Mouse (Mus musculus): ENCODE data around the gene Osbpl10.

Osbpl10 gene

DNA sequence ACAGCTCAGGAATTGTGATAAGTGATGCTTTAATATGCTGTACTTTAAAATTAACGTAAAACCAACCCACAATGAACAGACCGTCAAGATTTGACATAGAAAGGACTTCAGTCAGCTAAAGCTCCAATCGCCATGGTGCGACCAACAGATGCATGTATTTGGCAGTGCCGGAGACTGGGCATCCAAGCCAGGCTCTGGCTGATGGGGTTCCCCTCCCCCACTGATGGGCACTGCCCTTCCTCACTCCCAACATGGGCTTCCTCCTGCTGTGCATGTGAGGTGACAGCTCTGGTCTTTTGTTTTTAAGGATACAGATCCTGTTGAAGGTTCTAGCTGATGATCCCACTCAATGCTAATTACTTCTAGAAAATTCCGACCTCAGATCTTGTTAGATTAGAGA lies 193.7 kb downstream of the Osbpl10 start:
- DNase-seq, result no peak

DNA sequence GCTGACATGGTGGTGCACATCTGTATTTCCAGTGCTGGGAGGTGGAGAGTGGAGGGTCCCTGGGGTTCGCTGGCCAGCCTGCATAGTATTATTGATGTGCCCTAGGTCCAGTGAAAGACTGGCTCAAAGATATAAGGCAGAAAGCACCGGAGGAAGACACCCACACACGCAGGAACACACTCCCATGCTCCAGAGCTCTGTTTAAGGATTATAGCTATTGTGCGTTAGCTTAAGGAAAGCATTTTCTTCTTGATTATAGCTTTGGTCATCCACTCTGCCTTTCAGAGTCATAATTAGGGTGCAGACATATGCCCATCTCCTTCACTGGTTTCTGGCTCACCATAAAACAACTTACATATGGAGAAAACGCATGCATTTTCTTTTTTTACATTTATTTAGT lies 200.8 kb downstream of the Osbpl10 start:
- no peak for DNase-seq

DNA sequence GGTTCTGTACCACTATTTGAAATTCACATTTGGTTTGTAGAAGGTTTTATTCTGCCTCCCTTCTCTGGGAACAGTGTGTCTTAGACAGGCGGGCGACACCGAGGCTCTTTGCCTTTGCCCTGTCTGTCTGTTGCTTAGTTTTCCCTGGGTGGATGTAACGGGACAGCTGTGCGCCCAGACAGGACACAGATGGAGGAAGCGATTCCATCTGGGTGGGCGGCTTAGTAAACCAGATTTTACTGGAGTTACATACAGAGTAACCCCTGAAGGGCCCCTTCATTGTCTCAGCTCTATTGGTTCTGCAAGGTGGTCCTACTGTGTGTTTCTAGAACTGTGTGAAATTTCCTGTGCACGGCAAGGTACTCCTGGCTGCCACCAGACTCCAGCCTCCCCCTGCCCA lies 201.6 kb downstream of the Osbpl10 start:
- no peak for DNase-seq

DNA sequence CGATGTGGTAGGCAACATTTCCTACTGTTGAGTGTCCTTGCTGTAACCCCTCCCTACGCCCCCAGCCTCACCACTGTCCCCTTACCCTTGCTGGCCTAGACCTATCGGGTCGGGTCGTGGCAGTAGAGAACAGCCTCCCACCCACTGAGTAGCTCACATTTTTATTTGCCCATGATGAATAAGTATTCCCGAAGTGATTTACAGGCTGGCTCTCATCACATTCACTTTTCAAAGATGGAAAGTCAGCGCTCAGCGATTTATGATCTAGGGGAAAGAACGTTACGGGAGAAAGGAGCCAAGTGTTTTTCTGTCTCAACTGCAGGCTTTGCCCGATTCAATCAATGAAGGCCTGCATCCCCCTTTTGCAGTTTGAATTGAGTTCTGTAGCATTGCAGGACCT lies 208.0 kb downstream of the Osbpl10 start:
- DNase-seq, result no peak

DNA sequence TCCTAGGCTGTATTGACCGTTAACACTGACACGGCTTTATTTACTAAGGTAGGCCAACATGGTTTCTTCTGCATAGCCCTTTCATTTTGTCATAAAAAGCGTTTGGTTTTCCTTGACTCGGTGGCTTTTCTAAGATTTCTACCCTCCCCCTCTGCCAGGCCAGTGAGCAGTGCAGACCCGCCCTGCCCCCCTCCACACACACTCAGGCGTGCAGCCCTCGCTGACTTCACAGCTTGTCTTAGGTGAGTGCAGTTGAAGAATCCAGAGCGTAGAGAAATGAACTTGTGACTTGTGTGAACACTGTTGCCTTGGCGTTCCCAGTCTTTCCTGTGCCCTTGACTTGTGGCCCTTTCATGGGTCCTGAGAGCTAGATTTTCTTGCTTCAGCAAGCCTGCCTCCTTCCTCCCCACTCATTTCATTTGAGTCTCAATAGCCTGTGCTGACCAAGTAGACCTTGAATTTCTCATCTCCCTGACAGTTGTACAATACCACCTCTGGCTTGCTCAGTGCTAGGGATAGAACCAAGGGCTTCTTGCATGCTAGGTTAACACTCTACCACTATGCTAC lies 212.1 kb downstream of the Osbpl10 start:
- no peak for DNase-seq

DNA sequence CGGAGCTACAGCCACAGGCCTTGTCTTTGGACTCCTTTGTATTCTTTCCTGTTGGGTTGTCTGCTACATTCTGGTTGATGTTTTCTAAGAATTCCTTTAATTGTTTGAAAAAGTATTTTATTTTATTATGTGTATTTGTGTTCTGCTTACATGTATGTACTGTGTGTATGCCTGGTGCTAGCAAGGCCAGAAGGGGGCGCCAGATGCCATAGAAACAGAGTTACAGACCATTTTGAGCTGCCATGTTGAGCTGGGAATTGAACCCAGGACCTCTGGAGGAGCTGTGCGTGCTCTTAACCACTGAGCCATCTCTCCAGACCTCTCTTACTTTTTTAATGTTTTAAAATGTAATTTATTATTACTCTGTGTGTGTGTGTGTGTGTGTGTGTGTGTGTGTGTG lies 214.5 kb downstream of the Osbpl10 start:
- no peak for DNase-seq

DNA sequence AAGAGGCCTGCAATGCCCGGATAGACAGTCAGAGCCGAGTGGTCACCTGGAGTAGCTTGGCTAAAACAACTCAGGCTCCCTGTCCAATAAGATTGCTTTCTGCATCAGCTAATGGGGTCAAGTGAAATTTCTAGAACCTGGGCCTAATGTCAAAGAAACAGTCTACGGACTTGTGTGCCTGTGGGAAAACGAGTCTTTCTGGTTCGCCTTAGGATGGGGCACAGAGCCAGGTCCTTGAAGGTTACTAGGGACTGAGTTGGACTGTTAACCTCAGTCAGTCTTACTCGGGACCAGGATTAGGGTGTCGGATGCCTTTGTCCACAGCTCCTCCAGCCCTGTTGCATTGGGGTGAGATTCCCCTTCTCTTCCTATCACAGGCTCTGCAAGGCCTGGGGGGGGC lies 218.7 kb downstream of the Osbpl10 start:
- DNase-seq, result peak; percentile 74 to 86

DNA sequence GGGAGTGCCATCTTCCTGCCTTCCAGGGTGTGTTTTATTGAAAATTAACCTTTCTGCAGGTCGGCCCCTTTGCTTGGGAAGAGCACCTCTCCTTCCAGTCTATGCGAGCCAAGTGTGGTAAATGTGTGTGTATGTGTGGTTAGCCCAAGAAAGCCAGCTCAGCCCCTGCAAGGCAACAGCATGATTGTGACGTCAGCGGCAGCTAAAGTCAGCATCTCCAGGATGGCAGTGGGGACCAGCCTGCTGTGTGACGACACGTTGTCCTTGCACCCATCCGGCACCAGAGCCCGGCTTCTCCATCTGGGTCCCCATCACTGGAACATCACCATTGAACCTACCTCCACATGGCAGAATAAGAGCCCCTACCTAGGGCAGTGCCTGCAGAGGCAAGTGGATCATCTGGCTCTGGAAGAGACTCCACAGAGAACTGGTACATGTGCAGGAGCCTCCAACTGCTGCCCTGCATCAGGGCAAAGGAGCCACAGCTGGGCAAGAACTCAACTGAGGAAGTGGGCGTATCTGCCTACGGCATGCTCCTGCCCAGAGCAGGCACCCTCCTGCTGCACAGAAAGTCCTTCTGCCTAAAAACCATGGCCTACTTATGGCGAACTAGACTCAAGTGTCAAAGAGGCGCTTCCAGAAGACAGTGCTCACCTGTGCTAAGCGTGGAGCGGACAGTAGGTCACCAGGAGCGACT lies 221.9 kb downstream of the Osbpl10 start:
- no peak for DNase-seq

DNA sequence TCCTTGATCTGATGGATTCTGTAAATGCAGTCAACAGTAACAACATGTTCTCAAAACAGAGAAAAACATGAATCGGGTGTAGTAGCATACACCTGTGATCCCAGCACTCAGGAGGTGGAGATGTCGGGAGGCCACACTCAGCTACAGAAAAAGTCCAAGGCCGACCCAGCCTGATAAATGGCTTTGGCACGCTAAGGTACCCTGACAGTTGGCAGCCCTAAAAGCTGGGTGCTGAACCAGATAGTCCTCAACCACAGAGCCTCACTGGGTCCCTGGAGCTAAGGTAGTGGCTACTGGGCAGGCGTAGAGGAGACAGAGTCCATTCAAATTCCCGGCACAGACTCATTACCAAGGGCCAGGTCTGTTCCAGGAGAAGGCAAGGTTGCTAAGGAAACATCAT lies 222.9 kb downstream of the Osbpl10 start:
- DNase-seq, result no peak

DNA sequence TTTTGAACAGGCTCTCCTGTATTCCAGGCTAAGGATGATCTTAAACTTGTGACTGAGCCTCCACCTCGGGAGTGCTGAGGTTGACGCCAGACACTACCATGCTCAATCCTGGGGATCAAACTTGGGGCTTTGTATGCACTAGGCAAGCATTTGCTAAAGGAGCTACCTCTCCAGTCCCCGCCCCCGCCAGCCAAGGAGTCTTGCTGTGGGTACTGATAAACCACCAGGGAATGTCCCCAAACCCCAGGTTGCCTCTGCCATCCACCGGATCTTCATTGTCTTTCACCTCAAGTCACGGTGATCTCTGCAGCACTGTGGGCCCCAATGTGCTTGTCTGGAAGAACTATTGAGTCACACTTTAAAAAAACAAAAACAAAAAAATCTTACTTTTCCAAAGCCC lies 224.8 kb downstream of the Osbpl10 start:
- no peak for DNase-seq

DNA sequence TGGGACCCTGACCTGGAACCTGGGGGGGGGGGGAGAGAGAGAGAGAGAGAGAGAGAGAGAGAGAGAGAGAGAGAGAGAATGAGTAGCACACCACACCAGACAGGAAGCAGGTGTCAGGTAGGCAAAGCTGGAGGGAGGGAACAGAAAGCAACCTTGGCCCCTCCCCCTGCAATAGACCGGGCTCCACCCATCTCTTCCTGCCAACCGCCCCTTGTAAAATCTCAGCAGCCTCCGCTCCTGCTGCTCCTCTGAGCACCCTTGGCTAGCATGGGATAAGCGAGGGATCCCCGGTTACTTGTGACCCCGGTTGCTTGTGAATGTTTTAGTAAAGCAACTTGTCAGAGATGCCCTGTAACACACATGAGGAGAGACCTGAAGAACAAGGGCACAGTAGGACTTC lies 227.1 kb downstream of the Osbpl10 start:
- peak; percentile 63 to 74 for DNase-seq

DNA sequence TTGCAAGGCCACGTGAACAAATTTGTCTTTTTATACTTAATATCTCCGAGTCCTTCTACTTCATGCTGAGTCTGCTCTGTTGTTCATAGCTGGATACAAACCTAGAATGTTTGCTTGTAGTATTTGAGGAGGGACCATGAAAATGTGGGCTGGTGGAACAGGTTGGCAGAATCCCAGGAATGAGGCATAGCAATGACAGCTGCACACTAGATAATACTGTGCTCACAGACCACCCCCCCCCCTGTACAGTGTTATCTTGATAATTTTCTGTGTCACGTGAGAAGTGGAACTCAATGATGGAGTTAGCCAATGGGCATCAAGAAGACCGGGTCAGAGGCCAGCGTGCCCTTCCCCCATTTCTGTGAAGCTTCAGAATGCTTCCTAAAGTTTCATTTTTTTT lies 227.8 kb downstream of the Osbpl10 start:
- DNase-seq, result no peak

DNA sequence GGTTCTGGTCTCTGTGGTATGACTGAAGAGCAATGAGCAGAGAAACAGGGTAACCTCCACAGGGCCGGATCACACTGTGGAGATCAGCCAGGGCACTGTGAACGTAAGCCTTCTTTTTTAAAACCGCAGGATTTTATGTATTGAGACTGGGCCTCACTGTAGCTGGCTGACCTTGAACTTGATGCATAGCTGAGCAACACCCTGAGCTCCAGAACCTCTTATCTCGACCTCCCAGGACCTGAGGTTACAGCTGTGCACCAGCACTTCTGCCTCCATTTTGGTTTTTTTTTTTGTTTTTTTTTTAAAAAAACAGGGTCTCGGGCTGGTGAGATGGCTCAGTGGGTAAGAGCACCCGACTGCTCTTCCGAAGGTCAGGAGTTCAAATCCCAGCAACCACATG lies 231.4 kb downstream of the Osbpl10 start:
- DNase-seq, result no peak

DNA sequence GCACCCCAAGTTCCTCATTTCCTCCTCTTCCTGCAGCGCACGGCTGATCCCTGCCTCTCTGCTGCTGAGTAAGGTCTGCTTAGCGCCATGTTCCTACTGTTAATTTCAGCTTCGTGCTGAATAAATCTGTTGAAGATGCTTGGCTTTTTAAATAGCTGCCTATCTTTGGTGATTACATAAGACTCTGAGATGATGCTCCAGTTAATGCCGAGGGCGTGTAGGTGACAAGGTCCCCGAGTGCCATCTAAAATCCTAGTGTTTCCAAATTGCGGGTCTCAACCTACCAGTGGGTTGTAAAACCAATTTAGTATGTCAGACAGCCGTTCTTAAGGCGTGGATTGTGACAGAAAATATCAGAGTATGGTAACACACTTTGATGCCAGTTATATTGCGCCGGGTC lies 232.2 kb downstream of the Osbpl10 start:
- no peak for DNase-seq

DNA sequence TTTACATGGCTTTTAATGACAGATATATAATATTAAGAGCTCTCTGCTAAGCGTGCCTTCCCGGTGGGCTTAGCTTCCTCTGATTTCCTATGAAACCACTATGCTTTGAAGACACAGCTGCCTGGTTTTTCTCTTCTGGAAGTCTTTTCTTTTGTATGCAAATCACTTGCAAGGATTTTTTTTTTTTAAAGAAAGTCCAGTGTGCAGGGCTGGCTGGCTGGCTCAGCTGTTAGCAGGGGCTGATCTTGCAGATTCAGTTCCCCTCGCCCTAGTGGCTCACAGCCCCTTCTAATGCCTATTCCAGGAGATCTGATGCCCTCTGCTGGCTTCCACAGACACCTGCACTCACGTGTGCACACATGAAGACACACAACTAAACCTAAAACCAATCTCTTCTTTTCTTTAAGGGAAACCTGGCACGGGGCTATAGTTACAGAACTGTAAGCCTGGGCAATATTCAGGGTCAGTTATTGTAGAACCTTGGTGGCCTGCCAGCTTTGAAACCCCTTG lies 235.4 kb downstream of the Osbpl10 start:
- no peak for DNase-seq

DNA sequence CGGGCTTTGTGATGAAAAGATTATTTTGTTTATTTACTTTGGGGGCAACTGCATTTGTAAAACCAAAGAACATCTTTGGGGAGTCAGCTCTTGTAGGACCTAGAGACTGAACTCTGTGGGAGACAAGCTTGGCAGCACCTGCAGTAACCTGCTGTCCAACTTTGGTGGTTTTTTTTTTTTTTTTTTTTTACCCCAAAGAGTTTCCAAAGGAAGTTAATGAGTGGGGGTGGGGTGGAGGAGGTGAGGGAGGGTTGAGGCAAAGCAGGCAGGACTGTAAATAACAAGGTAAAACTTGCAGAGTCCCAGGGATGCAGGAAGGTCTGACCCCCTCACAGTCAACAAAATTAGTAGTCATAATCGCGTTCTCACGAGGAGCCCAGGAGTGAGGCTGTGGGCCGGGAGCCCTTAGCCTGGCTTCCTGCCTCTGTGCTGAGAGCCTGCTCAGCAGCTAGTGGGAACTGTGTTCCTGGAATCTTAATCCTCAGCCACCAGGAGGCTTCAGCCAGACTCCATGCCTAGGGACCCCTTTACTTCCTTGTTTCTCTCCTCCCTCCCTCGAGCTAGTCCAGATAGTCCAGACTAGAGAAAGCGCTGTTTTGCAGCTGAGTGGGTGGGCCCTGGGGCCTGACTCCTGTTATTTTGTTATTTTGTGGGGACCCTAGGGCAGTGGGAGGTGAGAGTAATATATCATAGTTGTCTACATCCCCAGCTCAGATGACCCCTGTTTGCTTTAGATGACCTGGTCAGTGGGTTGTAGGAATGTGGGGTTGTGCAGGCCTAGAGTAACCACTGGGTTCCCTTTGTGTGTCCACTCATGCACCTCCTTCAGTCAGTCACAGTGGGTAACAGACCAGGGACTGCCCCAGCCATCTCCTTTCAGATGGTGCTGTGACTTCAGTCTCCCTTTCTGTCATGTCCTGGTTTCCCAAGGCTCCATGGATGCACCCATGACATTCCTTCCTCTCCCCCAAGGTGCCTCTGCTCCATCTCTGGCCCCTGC lies 236.5 kb downstream of the Osbpl10 start:
- no peak for DNase-seq

DNA sequence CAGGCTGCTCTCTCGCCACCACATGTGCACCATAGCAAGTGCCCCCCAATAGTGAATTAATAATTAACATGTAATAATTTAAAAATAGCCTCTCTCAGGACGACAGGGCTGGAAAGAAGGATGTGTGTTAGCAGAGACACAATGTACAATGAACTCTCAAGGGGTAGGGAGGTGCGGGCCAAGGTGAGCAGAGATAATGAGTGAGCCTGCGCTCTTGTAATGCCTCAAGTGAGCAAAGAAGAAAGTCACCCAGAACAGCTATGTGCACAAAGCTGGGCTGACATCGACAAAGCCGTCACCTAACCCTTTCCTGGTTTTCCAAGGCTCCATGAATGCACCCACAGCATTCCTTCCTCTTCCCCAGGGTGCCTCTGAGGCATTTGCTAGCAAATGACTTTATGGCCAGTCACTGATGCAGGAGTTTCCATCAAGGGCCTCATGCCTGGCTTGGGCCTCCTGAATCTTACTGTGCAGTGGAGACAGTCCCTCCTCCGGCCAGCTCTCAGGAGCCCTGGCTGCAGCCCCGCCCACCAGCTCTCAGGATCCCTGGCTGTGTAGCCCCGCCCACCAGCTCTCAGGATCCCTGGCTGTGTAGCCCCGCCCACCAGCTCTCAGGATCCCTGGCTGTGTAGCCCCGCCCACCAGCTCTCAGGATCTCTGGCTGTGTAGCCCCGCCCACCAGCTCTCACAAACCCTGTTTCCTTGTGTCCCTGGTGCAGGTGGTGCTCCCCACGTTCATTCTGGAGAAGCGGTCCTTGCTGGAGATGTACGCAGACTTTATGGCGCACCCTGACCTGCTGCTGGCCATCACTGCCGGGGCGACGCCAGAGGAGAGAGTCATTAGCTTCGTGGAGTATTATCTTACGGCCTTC lies 237.7 kb downstream of the Osbpl10 start:
- peak; percentile 56 to 67 for DNase-seq

DNA sequence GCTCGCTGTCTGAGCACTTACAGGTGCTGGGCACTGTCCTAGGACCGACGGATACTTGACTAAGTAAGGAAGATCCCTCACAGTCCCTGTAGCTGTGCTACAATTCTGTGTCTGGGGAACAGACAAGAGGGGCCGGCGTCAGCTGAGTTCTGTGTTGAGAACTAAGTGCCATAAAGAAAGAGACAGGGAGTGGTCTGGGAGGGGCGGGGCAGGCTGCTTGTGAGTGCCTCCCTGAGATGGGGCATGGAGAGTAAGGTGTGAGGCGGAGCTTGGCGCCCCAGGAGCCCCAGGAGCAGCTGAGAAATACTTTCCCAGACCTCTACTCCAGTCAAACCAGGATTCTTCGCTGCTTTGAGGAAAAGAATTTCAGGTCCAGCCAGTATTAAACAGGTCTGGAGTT lies 239.6 kb downstream of the Osbpl10 start:
- DNase-seq, result peak; percentile 27 to 33

DNA sequence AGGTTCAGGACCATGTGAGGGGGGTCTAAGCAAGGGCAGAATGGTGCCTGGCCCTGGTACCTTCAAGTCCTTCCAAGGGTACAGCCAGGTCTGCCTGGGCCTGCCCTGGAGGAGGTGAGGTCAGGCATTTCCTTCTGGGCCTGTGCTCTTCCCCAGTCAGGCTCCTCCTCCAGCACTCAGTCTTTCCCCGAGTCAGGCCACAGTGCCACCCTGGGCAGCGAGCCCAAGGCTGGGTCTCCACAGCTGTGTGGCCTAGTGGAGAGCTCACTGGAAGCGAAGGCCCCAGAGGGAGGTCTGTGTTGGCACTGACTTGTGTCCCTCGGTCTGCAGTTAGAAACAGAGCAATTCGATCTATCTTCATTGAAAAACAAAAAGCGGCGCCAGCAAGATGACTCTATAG lies 242.1 kb downstream of the Osbpl10 start:
- DNase-seq, result no peak

DNA sequence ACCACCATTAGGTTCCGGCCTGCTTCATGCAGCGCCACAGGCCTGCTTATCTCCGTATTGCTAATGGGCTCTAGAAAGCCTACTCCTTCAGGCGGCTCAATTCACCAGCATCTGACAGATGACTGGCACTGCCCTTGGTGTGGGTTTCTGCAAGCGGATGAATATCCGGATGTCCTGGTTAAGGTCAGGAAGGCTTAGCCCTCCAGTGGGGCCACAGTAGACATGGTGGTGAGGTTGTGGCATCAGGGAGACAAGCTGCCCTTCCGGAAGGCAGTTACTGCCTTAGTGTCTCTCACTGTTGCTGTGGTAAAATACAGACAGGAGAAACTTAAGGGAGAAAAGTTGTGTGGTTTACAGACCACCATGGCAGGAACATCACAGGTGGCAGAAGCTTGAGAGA lies 242.9 kb downstream of the Osbpl10 start:
- no peak for DNase-seq

DNA sequence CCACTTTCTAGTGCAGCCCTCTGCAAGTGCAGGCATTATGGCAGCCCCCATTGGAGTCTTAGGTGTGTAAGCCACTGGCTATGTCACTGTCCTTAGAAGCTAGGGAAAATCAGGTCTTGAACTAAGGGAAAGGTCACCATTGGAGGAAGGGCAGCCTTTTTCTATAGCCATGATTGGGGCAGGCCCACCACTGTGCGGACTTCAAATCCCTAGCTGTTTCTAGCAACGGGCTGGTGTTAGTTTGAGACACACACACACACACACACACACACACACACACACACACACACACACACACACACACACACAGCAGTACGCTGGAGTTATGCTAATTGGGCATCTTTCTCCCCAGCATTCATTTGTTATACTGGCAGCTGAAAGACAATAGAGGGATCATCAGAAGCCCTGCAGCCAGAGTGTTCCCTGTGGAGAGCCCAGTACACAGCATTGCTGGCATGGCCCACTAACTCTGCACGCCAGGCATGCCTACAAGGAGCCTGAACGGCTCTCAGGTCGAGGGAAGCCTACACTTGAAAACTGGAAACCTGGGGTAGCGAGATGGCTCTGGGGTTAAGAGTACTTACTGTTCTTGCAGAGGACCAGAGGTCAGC lies 246.5 kb downstream of the Osbpl10 start:
- no peak for DNase-seq

DNA sequence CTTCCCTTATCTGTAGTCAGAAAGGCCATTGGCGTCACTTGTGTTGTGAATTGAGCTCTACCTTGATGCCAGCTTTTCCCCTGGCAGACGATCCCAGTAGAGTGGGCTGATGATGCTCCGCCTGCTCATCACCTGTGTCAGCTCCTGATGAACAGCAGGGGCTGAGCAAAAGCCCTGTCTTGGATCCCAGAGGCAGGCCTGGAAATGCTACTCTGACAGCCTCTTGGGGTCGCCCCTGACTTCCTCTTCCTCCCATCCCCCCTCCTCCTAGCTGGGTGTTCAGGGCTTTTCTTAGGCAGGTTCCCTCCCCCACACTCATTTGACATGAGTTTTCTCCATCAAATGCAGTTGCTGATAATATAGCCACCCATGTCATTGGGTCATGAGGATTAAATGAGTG lies 250.8 kb downstream of the Osbpl10 start:
- no peak for DNase-seq
